Comparison of ENCODE assay signal across 14 mouse cellular contexts in genomic region chr14:19735303-19735702, GRCm38 (mm10). TPM values are rescaled to one million over a fixed set of nuclear protein-coding genes. Genes with fewer than 3 reads are reported as not detected.
DNase-seq lines count a peak whose midpoint lies in the region; ATAC-seq and TF ChIP-seq lines count a peak whose summit lies in the region.
"Had no signal": no experiment of that assay in that cellular context is flagged by ENCODE, and none has a peak within 500 bp of the region (broad histone marks: within the 10 kb centered on the region; RNA-seq: fewer than 3 reads in every experiment).

No protein-coding gene starts in this region.

- no peak overlapping the region for H3K4me3 ChIP-seq in forebrain, embryonic 10.5 days
- H3K4me3 ChIP-seq in forebrain, postnatal 0 days (ENCODE audit: low read depth, low read length), result no peak overlapping the region
- H3K4me3 ChIP-seq in limb, embryonic 14.5 days (replicated peaks; ENCODE audit: low read length), result no peak overlapping the region
- no peak overlapping the region for H3K4me3 ChIP-seq in limb, embryonic 10.5 days
- H3K4me3 ChIP-seq in hindbrain, embryonic 16.5 days (ENCODE audit: low read length), result no peak overlapping the region
- H3K4me3 ChIP-seq: embryonic facial prominence, embryonic 13.5 days; left cerebral cortex, adult 2 months; stomach, embryonic 15.5 days had no signal

- H3K27me3 ChIP-seq in forebrain, embryonic 10.5 days (ENCODE audit: poor library complexity, severe bottlenecking), result no peaks in the 10 kb centered on the region
- H3K27me3 ChIP-seq in forebrain, postnatal 0 days (ENCODE audit: insufficient read depth, low read length), result no peaks in the 10 kb centered on the region
- no peaks in the 10 kb centered on the region for H3K27me3 ChIP-seq in limb, embryonic 14.5 days (ENCODE audit: control insufficient read depth, insufficient read depth, low read length)
- H3K27me3 ChIP-seq in limb, embryonic 10.5 days (ENCODE audit: low read depth, poor library complexity, severe bottlenecking), result no peaks in the 10 kb centered on the region
- no peaks in the 10 kb centered on the region for H3K27me3 ChIP-seq in hindbrain, embryonic 16.5 days (replicated peaks; ENCODE audit: control insufficient read depth, insufficient read depth, low read length)
- H3K27me3 ChIP-seq: embryonic facial prominence, embryonic 13.5 days; stomach, embryonic 15.5 days had no signal

- H3K27ac ChIP-seq in forebrain, embryonic 10.5 days, result 0 out of 2 replicates have a peak overlapping the region, but pooled peaks have one; percentile 25
- H3K27ac ChIP-seq in forebrain, postnatal 0 days (ENCODE audit: low read depth, low read length), result no peak overlapping the region
- H3K27ac ChIP-seq in limb, embryonic 14.5 days (replicated peaks; ENCODE audit: low read depth, low read length), result no peak overlapping the region
- H3K27ac ChIP-seq in limb, embryonic 10.5 days, result no peak overlapping the region
- H3K27ac ChIP-seq in hindbrain, embryonic 16.5 days (ENCODE audit: low read depth, low read length), result no peak overlapping the region
- H3K27ac ChIP-seq: left cerebral cortex, adult 2 months; liver, embryonic 14.5 days had no signal

- DNase-seq in forebrain, embryonic 10.5 days (ENCODE audit: extremely low spot score, low spot score), result no peak
- no peak for DNase-seq in forebrain, postnatal 0 days
- no peak for DNase-seq in limb, embryonic 14.5 days (ENCODE audit: low spot score)
- DNase-seq in limb, embryonic 10.5 days (ENCODE audit: low spot score), result no peak
- DNase-seq in brain, adult 2 months (ENCODE audit: low read depth, low spot score), result peak; percentile 27
- no peak for DNase-seq in cerebellum, adult 9-11 months
- no peak for DNase-seq in heart, adult 18-20 months
- DNase-seq: cerebellum, adult 9-10 months; gastrocnemius, postnatal 36 days had no signal

- H3K9me3 ChIP-seq in forebrain, embryonic 10.5 days, result no peaks in the 10 kb centered on the region
- no peaks in the 10 kb centered on the region for H3K9me3 ChIP-seq in forebrain, postnatal 0 days (ENCODE audit: low read length)
- no peaks in the 10 kb centered on the region for H3K9me3 ChIP-seq in limb, embryonic 14.5 days (ENCODE audit: control insufficient read depth, low read length)
- no peaks in the 10 kb centered on the region for H3K9me3 ChIP-seq in limb, embryonic 10.5 days (replicated peaks)
- no peaks in the 10 kb centered on the region for H3K9me3 ChIP-seq in hindbrain, embryonic 16.5 days (ENCODE audit: control insufficient read depth, low read length)
- H3K9me3 ChIP-seq: embryonic facial prominence, embryonic 13.5 days; stomach, embryonic 15.5 days had no signal

- no peak overlapping the region for H3K4me2 ChIP-seq in forebrain, postnatal 0 days (ENCODE audit: low read depth)
- H3K4me2 ChIP-seq in limb, embryonic 14.5 days (replicated peaks; ENCODE audit: low read depth, low read length, severe bottlenecking), result no peak overlapping the region
- no peak overlapping the region for H3K4me2 ChIP-seq in hindbrain, embryonic 16.5 days (ENCODE audit: low read length)
- H3K4me2 ChIP-seq: embryonic facial prominence, embryonic 13.5 days; stomach, embryonic 15.5 days had no signal

- TF ChIP-seq POLR2A in limb, embryonic 14.5 days (IDR thresholded peaks at IDR 0.05; ENCODE audit: borderline replicate concordance, extremely low read depth, insufficient read depth, insufficient read length), result no peak

- H3K4me1 ChIP-seq in forebrain, embryonic 10.5 days, result peaks cover 36% of the 10 kb centered on the region
- no peaks in the 10 kb centered on the region; the same call in 1 of the 2 replicates for H3K4me1 ChIP-seq in forebrain, postnatal 0 days (ENCODE audit: insufficient read depth)
- H3K4me1 ChIP-seq in limb, embryonic 14.5 days (ENCODE audit: control insufficient read depth, insufficient read depth, low read length), result peaks cover 17% of the 10 kb centered on the region
- H3K4me1 ChIP-seq in limb, embryonic 10.5 days, result peaks cover 16% of the 10 kb centered on the region; the same call in 1 of the 2 replicates
- peaks cover 3% of the 10 kb centered on the region for H3K4me1 ChIP-seq in hindbrain, embryonic 16.5 days (ENCODE audit: control insufficient read depth, insufficient read depth, low read depth, low read length)

- no peaks in the 10 kb centered on the region for H3K36me3 ChIP-seq in forebrain, embryonic 10.5 days (replicated peaks)
- H3K36me3 ChIP-seq in forebrain, postnatal 0 days (ENCODE audit: insufficient read depth), result no peaks in the 10 kb centered on the region
- H3K36me3 ChIP-seq in limb, embryonic 14.5 days (ENCODE audit: control insufficient read depth, insufficient read depth, low read length), result no peaks in the 10 kb centered on the region
- no peaks in the 10 kb centered on the region for H3K36me3 ChIP-seq in limb, embryonic 10.5 days
- no peaks in the 10 kb centered on the region for H3K36me3 ChIP-seq in hindbrain, embryonic 16.5 days (ENCODE audit: control insufficient read depth, insufficient read depth, low read length)
- H3K36me3 ChIP-seq: embryonic facial prominence, embryonic 13.5 days; stomach, embryonic 15.5 days had no signal

- ATAC-seq in forebrain, postnatal 0 days, result no peak
- 0 out of 2 replicates have a peak, but pooled peaks have one; percentile 31 for ATAC-seq in limb, embryonic 14.5 days (ENCODE audit: low FRiP score, low read depth)
- ATAC-seq in hindbrain, embryonic 16.5 days, result 0 out of 2 replicates have a peak, but pooled peaks have one; percentile 44

- H3K9ac ChIP-seq in forebrain, postnatal 0 days, result no peak overlapping the region
- no peak overlapping the region for H3K9ac ChIP-seq in limb, embryonic 14.5 days (ENCODE audit: low read depth, low read length, severe bottlenecking)
- H3K9ac ChIP-seq in hindbrain, embryonic 16.5 days (ENCODE audit: low read depth, low read length), result no peak overlapping the region; the same call in 1 of the 2 replicates
- H3K9ac ChIP-seq: embryonic facial prominence, embryonic 13.5 days; liver, embryonic 14.5 days; stomach, embryonic 15.5 days had no signal

- no peak for TF ChIP-seq CTCF in forebrain, postnatal 0 days (IDR thresholded peaks at IDR 0.05; ENCODE audit: low read depth)

- 41% methylated on average over 6 of the region's 6 CpGs for WGBS in forebrain, embryonic 10.5 days
- 15% methylated on average over 6 of the region's 6 CpGs for WGBS in forebrain, postnatal 0 days
- WGBS in limb, embryonic 14.5 days, result 42% methylated on average over 6 of the region's 6 CpGs
- 67% methylated on average over 6 of the region's 6 CpGs for WGBS in limb, embryonic 10.5 days
- WGBS in hindbrain, embryonic 16.5 days, result 24% methylated on average over 6 of the region's 6 CpGs

RNA-seq across cellular contexts. Expression of gene Nid2, which starts 15.8 kb away (rescaled TPM):
- 50.2 and 55.6 TPM in 2 replicates for polyA plus RNA-seq in forebrain, embryonic 10.5 days (2016; fragmentation: Nextera tagmentation; extraction: Ambion mirVana)
- total RNA-seq in forebrain, postnatal 0 days (2014; rRNA removed), result 17.3 and 26.8 TPM in 2 replicates
- polyA plus RNA-seq in forebrain, postnatal 0 days (2015; fragmentation: Nextera tagmentation; extraction: Ambion mirVana), result 18.5 and 18.6 TPM in 2 replicates
- 87.3 and 105 TPM in 2 replicates for polyA plus RNA-seq in limb, embryonic 14.5 days (2012; rRNA removed)
- 107 and 112 TPM in 2 replicates for polyA plus RNA-seq in limb, embryonic 14.5 days (2014; fragmentation: Nextera tagmentation; extraction: Ambion mirVana)
- 98.5 TPM in 2 replicates for polyA plus RNA-seq in limb, embryonic 10.5 days (2016; fragmentation: Nextera tagmentation; extraction: Ambion mirVana)
- polyA plus RNA-seq in hindbrain, embryonic 16.5 days (2015; fragmentation: Nextera tagmentation; extraction: Ambion mirVana), result 33.7 and 58.6 TPM in 2 replicates
- total RNA-seq in heart, adult 18-20 months (2021), result 10 to 100 TPM; 17.1 to 18.9 TPM
